Mouse (Mus musculus): ENCODE measurements around the gene Palld. TPM values are rescaled to one million over a fixed set of nuclear protein-coding genes. Genes with fewer than 3 reads are reported as not detected.

The Palld gene
- polyA plus RNA-seq, 1 experiment from 2014 or later = 70.4 TPM

DNA sequence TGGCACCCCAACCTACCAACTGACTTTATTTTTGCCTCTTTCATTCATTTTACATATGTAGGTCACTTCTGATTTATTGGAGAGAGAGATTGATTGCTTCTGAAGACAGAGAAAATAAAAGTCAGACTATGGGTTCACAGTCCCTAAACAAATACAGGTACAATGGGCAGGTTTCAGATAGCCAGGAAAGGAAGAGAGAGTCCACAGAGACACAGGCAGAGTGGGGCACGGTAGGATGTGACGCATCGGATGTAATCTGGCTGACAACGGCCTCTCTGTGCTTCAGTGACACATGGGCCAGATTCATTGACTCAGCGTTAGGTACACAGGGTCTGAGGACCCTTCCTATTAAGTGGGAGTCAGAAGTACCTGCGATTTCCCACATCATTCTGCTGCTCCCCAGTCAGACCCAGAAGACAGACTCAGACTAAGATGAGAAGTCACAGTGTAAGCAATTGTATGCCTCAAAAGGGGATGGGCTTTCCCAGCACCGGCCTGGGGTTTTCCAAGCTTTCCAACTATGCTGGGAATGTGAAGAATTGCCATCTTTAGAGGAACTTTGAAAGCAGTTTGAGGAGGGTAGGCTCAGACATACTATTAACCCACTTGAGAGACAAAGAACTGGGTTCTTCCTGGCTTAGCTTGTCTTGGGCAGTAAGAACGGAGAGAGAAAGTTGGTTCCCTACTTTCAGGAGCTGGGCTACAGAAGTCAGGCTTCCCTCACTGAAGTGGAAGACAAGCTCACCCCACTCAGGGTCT, 329.1 kb downstream of the Palld start:
- Histone ChIP-seq H3K9me3 (ENCODE audit: control insufficient read depth, low read length) (no peaks in the 10 kb centered on the region), H3K36me3 (ENCODE audit: control insufficient read depth, insufficient read depth, low read length) (no peaks in the 10 kb centered on the region), H3K4me2 (ENCODE audit: low read depth, low read length) (no peak overlapping the region), H3K27me3 (replicated peaks; ENCODE audit: control insufficient read depth, insufficient read depth, low read length) (no peaks in the 10 kb centered on the region), H3K4me3 (ENCODE audit: low read length) (no peak overlapping the region), H3K27ac (ENCODE audit: low read length) (no peak overlapping the region), H3K9ac (ENCODE audit: low read depth, low read length) (no peak overlapping the region), H3K4me1 (ENCODE audit: control insufficient read depth, insufficient read depth, low read length) (peaks cover 23% of the 10 kb centered on the region)
- peak; percentile 33; the same call in 1 of the 2 replicates for ATAC-seq
- 54% methylated on average over 8 of the region's 8 CpGs for WGBS

DNA sequence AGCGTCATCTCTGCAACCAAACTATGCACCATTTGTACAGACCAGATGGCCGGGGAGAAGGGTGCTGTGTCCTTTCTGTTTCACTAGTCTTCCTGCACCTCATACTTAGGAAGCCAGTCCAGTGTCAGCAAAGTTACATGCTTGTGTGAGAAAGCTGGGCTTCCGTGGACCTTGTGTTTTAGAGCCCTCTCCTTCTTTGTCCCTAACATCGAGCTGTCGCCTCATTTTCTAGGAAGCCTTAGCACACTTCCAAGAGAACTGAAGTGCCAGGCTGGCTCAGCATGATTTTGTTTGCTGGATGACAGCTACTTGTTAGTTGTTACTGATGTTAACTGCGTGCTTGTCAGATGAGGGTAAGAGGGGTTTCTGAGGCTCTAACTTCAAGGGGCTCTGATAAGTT, 329.8 kb downstream of the Palld start:
- Histone ChIP-seq H3K9me3 (ENCODE audit: control insufficient read depth, low read length) (no peaks in the 10 kb centered on the region), H3K4me3 (ENCODE audit: low read length) (no peak overlapping the region), H3K27me3 (replicated peaks; ENCODE audit: control insufficient read depth, insufficient read depth, low read length) (no peaks in the 10 kb centered on the region), H3K9ac (ENCODE audit: low read depth, low read length) (no peak overlapping the region), H3K27ac (ENCODE audit: low read length) (no peak overlapping the region), H3K36me3 (ENCODE audit: control insufficient read depth, insufficient read depth, low read length) (no peaks in the 10 kb centered on the region), H3K4me2 (ENCODE audit: low read depth, low read length) (no peak overlapping the region), H3K4me1 (ENCODE audit: control insufficient read depth, insufficient read depth, low read length) (peaks cover 23% of the 10 kb centered on the region)
- 86% methylated on average over 6 of the region's 6 CpGs for WGBS
- no peak for ATAC-seq

DNA sequence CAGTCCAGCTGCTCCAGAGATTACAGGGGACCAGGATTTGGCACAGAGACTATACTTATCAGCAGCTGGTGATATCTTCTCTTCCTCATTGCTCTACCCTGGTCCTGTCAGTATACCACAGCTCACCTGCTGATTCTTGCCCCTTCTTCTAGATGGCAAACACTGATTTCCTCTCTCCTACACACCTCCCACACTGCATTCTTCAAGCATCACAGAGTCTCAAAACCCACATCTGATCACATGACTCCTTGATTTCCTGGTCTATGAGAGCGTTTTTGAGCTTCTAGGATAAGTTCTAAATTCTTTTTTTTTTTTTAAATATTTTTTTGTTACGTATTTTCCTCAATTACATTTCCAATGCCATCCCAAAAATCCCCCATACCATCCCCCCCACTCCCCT, 331.9 kb downstream of the Palld start:
- Histone ChIP-seq H3K9ac (ENCODE audit: low read depth, low read length) (no peak overlapping the region), H3K4me1 (ENCODE audit: control insufficient read depth, insufficient read depth, low read length) (peaks cover 23% of the 10 kb centered on the region), H3K4me2 (ENCODE audit: low read depth, low read length) (no peak overlapping the region), H3K27me3 (replicated peaks; ENCODE audit: control insufficient read depth, insufficient read depth, low read length) (no peaks in the 10 kb centered on the region), H3K36me3 (ENCODE audit: control insufficient read depth, insufficient read depth, low read length) (no peaks in the 10 kb centered on the region), H3K9me3 (ENCODE audit: control insufficient read depth, low read length) (no peaks in the 10 kb centered on the region), H3K27ac (ENCODE audit: low read length) (no peak overlapping the region), H3K4me3 (ENCODE audit: low read length) (no peak overlapping the region)
- 0 out of 2 replicates have a peak, but pooled peaks have one; percentile 13 for ATAC-seq
- WGBS = 89% methylated on average over 2 of the region's 2 CpGs

DNA sequence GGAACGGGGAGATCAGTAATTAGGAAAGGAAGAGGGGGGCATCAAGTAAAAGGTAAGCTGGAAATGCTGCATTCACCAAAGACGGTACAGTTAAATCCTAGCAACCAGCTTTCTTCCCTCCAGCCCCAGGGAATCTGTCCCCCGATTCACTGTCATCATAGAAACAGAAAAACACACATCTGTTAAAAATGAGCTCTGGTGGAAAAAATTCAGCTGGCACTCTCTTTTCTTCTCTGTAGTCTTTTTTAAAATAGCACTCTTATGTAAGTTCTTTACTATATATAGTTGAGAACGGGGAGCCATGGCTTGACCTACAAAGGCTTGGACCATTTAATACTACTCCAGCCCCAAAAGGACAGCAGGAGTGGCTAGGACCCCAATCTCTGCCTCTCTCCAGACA, 332.8 kb downstream of the Palld start:
- 66% methylated on average over 4 of the region's 4 CpGs for WGBS
- H3K4me3 ChIP-seq (ENCODE audit: low read length) = no peak overlapping the region
- no peaks in the 10 kb centered on the region for H3K36me3 ChIP-seq (ENCODE audit: control insufficient read depth, insufficient read depth, low read length)
- H3K4me1 ChIP-seq (ENCODE audit: control insufficient read depth, insufficient read depth, low read length) = peaks cover 16% of the 10 kb centered on the region
- no peak overlapping the region for H3K4me2 ChIP-seq (ENCODE audit: low read depth, low read length)
- no peaks in the 10 kb centered on the region for H3K27me3 ChIP-seq (replicated peaks; ENCODE audit: control insufficient read depth, insufficient read depth, low read length)
- H3K9ac ChIP-seq (ENCODE audit: low read depth, low read length) = no peak overlapping the region
- no peak for ATAC-seq
- no peak overlapping the region for H3K27ac ChIP-seq (ENCODE audit: low read length)
- H3K9me3 ChIP-seq (ENCODE audit: control insufficient read depth, low read length) = no peaks in the 10 kb centered on the region

DNA sequence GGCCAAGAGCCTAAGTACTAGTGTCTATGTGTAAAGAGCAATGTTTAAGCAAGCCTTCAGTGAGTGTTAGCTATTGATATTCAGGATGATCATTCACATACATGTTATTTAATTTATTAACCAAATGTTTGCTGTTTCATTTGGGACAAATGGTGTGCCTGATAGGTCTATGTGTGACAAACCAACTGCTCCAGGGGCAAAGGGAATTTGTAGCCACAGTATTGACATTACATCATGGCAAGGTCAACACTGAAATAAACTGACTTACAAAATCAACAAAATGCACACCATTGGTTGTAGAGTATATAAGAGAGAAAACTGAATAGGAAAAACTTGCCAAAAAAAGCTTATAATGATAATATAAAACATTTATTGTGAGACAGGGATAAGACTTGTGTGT, 333.3 kb downstream of the Palld start:
- Histone ChIP-seq H3K36me3 (ENCODE audit: control insufficient read depth, insufficient read depth, low read length) (no peaks in the 10 kb centered on the region), H3K27ac (ENCODE audit: low read length) (no peak overlapping the region), H3K4me3 (ENCODE audit: low read length) (no peak overlapping the region), H3K4me2 (ENCODE audit: low read depth, low read length) (no peak overlapping the region), H3K9ac (ENCODE audit: low read depth, low read length) (no peak overlapping the region), H3K27me3 (replicated peaks; ENCODE audit: control insufficient read depth, insufficient read depth, low read length) (no peaks in the 10 kb centered on the region), H3K9me3 (ENCODE audit: control insufficient read depth, low read length) (no peaks in the 10 kb centered on the region), H3K4me1 (ENCODE audit: control insufficient read depth, insufficient read depth, low read length) (peaks cover 11% of the 10 kb centered on the region)
- no peak for ATAC-seq

DNA sequence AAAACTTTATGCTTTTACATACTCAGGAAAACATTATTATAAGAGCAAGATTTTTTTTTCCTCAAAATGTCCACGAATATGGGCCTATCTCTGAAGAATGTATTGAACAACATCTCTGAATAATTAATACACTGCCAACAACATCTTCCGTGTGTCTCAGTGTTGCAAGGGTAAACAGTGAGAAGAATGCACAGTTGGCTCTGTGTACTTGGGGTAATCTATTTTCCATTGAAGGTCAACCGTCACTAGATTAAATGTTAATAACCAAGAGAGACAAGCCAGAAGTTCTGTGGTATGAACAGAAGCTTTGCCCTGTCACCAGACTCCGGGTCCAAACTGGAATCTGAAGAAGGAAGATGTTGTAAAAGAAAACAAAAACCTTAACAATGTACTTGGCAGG, 339.1 kb downstream of the Palld start:
- Histone ChIP-seq H3K27ac (ENCODE audit: low read length) (no peak overlapping the region), H3K4me3 (ENCODE audit: low read length) (no peak overlapping the region), H3K9me3 (ENCODE audit: control insufficient read depth, low read length) (no peaks in the 10 kb centered on the region), H3K27me3 (replicated peaks; ENCODE audit: control insufficient read depth, insufficient read depth, low read length) (no peaks in the 10 kb centered on the region), H3K36me3 (ENCODE audit: control insufficient read depth, insufficient read depth, low read length) (no peaks in the 10 kb centered on the region), H3K4me2 (ENCODE audit: low read depth, low read length) (no peak overlapping the region), H3K4me1 (ENCODE audit: control insufficient read depth, insufficient read depth, low read length) (no peaks in the 10 kb centered on the region), H3K9ac (ENCODE audit: low read depth, low read length) (no peak overlapping the region)
- no peak for ATAC-seq
- 70% methylated on average over 4 of the region's 4 CpGs for WGBS

DNA sequence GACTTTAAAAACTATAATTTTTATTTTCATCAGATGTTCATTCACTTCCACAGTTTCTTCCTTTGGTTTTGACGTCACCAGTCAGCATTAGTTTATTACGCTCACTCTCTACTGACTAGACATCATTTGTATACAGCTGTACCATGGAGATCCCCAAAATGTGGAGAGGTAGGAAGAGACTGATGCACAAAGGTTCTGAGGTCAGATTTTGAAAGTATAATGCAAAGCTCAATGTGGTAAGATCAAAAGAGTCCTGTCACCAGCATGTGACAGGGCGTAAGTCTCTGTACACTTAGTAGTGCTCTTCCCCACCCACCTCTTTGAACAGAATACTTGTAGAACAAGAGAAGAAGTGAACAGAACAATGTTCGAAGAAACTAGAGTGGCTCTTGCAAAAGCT, 339.9 kb downstream of the Palld start:
- Histone ChIP-seq H3K4me3 (ENCODE audit: low read length) (no peak overlapping the region), H3K27ac (ENCODE audit: low read length) (no peak overlapping the region), H3K4me1 (ENCODE audit: control insufficient read depth, insufficient read depth, low read length) (no peaks in the 10 kb centered on the region), H3K9ac (ENCODE audit: low read depth, low read length) (no peak overlapping the region), H3K36me3 (ENCODE audit: control insufficient read depth, insufficient read depth, low read length) (no peaks in the 10 kb centered on the region), H3K4me2 (ENCODE audit: low read depth, low read length) (no peak overlapping the region), H3K27me3 (replicated peaks; ENCODE audit: control insufficient read depth, insufficient read depth, low read length) (no peaks in the 10 kb centered on the region), H3K9me3 (ENCODE audit: control insufficient read depth, low read length) (no peaks in the 10 kb centered on the region)
- ATAC-seq = no peak
- 91% methylated on average over 4 of the region's 4 CpGs for WGBS

DNA sequence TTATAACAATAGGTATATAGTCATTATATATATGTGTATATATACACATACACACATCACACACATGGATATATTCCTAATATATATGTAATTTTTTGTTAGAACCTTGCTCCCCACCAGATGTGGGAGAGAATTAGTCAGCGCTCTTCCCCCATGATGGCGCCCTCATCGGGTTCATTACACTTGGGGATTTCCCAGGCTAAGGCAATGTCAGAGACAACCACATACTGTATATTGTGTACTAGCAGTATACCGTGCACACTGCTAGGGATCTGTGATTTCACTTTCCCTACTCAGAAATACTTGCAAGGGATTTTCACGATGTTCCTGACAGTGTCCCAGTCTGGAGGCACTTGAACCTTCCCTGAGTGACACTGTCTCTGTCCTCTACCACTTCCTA, 341.3 kb downstream of the Palld start:
- no peak for ATAC-seq
- Histone ChIP-seq H3K4me2 (ENCODE audit: low read depth, low read length) (no peak overlapping the region), H3K4me1 (ENCODE audit: control insufficient read depth, insufficient read depth, low read length) (no peaks in the 10 kb centered on the region; the same call in 1 of the 2 replicates), H3K9me3 (ENCODE audit: control insufficient read depth, low read length) (no peaks in the 10 kb centered on the region), H3K36me3 (ENCODE audit: control insufficient read depth, insufficient read depth, low read length) (no peaks in the 10 kb centered on the region), H3K9ac (ENCODE audit: low read depth, low read length) (no peak overlapping the region), H3K4me3 (ENCODE audit: low read length) (no peak overlapping the region), H3K27ac (ENCODE audit: low read length) (no peak overlapping the region), H3K27me3 (replicated peaks; ENCODE audit: control insufficient read depth, insufficient read depth, low read length) (no peaks in the 10 kb centered on the region)
- WGBS = 94% methylated on average over 5 of the region's 5 CpGs

DNA sequence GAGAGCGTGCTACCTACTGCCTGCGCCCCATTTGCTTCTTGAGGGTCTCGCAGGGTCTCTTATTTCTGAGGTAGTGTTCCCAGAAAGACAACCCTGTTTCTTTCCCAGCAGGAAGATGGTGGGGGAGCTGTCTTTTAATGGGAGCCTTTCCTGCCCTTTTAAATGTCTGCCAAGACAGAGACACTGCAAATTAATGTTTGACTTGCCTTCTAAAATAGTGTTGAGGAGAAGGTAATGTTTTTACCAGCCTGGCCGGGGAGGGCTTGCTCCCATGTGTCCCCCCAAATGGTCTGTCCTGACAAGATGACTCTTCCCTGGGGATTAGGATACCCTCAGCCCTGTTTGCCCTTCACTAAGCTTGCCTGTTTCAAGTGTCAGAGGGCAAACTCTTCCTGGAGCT, 342.5 kb downstream of the Palld start:
- WGBS = 88% methylated on average over 4 of the region's 4 CpGs
- Histone ChIP-seq H3K9me3 (ENCODE audit: control insufficient read depth, low read length) (no peaks in the 10 kb centered on the region), H3K9ac (ENCODE audit: low read depth, low read length) (no peak overlapping the region), H3K36me3 (ENCODE audit: control insufficient read depth, insufficient read depth, low read length) (no peaks in the 10 kb centered on the region), H3K4me1 (ENCODE audit: control insufficient read depth, insufficient read depth, low read length) (no peaks in the 10 kb centered on the region; the same call in 1 of the 2 replicates), H3K27ac (ENCODE audit: low read length) (no peak overlapping the region), H3K4me3 (ENCODE audit: low read length) (no peak overlapping the region), H3K27me3 (replicated peaks; ENCODE audit: control insufficient read depth, insufficient read depth, low read length) (no peaks in the 10 kb centered on the region), H3K4me2 (ENCODE audit: low read depth, low read length) (no peak overlapping the region)
- ATAC-seq = no peak

DNA sequence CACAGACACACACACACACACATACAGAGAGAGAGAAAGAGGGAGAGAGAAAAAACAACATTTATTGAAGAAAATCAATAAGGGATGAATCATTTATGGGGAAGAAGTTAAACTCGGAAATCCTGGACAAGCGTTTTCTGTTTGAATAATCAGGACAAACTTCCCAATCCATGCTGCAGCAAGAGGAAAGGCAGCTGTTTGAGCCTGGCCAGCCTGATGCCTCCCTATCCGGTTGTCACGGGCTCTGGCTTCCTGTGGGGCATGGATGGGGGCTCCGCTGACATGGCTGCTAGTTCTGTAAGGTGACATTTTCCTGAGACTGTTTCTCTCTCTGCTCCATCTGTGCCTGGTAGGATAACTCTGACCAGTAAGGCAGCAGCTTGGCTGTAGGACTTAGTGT, 343.0 kb downstream of the Palld start:
- 51% methylated on average over 5 of the region's 5 CpGs for WGBS
- Histone ChIP-seq H3K4me1 (ENCODE audit: control insufficient read depth, insufficient read depth, low read length) (no peaks in the 10 kb centered on the region; the same call in 1 of the 2 replicates), H3K4me3 (ENCODE audit: low read length) (no peak overlapping the region), H3K27me3 (replicated peaks; ENCODE audit: control insufficient read depth, insufficient read depth, low read length) (no peaks in the 10 kb centered on the region), H3K9ac (ENCODE audit: low read depth, low read length) (no peak overlapping the region), H3K4me2 (ENCODE audit: low read depth, low read length) (no peak overlapping the region), H3K9me3 (ENCODE audit: control insufficient read depth, low read length) (no peaks in the 10 kb centered on the region), H3K27ac (ENCODE audit: low read length) (no peak overlapping the region), H3K36me3 (ENCODE audit: control insufficient read depth, insufficient read depth, low read length) (no peaks in the 10 kb centered on the region)
- ATAC-seq = no peak
